Mouse (Mus musculus) testis, adult 2 months (tissue): Measurements from ENCODE around the gene Abi3.

ENCODE experiments used
- CTCF ChIP-seq: fragments of 200-500 bp; IDR thresholded peaks from 2 replicates; pipeline ENCODE4 v1.5.1; 2012; ENCODE audit warnings: low read depth, mild to moderate bottlenecking, inconsistent platforms, low read length, moderate library complexity; ENCODE audit not compliant: control insufficient read depth, insufficient read depth, insufficient replicate concordance
- POLR2A ChIP-seq: fragments of 200-500 bp; IDR thresholded peaks from 2 replicates; pipeline ENCODE4 v1.6.1; 2012; ENCODE audit warnings: low read depth, mild to moderate bottlenecking, inconsistent platforms, low read length, moderate library complexity; ENCODE audit not compliant: control insufficient read depth

DNA sequence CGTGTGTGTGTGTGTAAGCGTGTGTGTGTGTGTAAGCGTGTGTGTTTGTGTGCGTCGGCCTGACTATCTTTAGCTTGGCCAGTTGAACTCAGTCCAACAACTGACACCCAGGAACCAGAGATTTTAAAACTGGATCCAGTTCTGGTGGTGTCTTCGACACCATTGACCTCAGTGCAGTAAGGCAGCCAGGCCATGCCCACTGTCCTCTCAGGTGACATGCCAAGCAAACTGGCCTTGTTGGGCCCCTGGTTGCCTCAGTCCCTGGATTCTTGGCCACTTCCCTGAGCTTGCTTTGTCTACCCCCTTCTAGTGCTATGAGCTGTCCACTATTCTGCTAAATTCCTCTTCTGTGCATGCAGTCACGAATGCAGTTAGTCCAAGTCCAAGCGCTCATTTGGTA is 19.1 kb upstream of the Abi3 start:
- TF ChIP-seq CTCF: no peak
- TF ChIP-seq POLR2A: no peak
